Mouse (Mus musculus): Measurements from ENCODE around the gene Gfpt1. TPM values are rescaled to one million over a fixed set of nuclear protein-coding genes. Genes with fewer than 3 reads are reported as not detected.

Gene Gfpt1
- total RNA-seq, 2 experiments from 2014 or later = 32.3 to 32.7 TPM

DNA sequence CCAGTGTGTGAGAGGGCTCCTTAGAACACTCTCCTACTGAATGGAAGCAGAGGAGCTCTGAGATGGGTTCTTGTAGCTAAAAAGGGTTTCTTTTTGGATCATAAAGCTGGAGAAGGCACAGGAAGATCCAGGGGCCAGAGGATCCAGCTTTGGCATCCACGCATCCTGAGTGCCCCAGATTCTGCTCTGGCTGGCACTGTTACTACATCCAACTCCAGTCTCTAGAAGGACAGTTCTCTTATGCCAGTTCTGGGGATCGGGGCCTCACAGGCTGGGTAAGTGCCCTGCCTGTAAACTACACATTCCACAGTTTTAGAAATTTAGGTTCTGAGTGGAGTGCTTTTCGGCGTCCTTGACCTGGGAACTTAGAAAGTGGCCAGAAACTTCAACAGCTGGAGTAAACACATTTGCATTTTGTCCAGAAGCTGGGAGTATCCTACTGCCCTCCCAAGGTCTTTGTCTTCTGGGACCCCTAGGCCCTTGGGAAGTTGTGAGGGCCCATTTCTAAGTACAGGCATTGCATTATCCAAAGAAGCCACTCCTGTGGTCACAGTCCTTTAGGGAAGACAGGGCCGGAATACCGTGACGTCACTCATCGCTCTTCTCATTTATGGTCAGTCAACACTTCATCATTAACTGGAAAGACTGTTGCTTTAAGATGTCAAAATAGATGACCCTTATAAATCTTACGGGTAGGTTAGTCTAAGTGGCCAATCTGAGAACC is 57.8 kb downstream of the Gfpt1 start:
- no peak for DNase-seq (ENCODE audit: low spot score)

DNA sequence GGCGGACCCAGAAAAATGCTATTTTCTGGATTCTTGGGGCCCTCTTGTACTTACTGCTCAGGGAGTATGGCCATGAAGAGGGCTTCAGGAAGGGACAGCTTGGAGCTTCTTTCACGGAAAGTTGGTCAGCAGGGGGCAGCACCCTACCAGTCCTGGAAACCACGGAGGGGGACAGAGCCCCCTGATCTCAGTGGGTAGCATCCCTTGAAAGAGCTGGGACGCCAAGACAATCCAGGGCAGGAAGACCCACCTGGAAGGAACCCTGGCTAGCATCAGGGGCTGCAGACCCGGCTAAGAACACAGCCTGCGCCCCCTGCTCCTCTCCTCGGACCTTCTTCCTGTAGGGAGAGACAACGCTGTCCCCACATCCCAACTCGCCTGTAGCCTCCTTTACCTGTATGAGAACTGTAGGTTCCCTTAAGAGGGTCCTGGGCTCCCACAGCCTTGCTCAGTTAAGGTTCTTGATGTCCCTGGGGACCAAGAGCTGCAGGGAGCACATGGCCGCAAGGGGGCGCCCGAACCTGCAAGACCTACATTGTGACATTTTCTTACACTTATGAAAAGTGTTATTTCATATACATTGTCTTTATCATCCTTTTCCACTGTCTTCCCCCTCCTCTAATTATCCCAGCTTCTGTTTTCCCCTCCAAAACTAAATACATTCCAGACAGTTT is 58.8 kb downstream of the Gfpt1 start:
- peak; percentile 82 for DNase-seq (ENCODE audit: low spot score)

- peak; percentile 17 for DNase-seq (ENCODE audit: low spot score)
Measured at GRCm38 (mm10) chr6:87101955-87102353, 59.3 kb downstream of the Gfpt1 start.

GRCm38 (mm10) chr6:87102421-87102911 is 59.8 kb downstream of the Gfpt1 start:
- peak; percentile 62 for DNase-seq (ENCODE audit: low spot score)

GRCm38 (mm10) chr6:87103314-87103713 is 60.7 kb downstream of the Gfpt1 start:
- DNase-seq (ENCODE audit: low spot score) = no peak

GRCm38 (mm10) chr6:87104123-87104796 is 61.6 kb downstream of the Gfpt1 start, which contains the start of gene D6Ertd527e:
TSS of gene D6Ertd527e (plus strand) at chr6:87104746.
- DNase-seq (ENCODE audit: low spot score) = no peak

DNA sequence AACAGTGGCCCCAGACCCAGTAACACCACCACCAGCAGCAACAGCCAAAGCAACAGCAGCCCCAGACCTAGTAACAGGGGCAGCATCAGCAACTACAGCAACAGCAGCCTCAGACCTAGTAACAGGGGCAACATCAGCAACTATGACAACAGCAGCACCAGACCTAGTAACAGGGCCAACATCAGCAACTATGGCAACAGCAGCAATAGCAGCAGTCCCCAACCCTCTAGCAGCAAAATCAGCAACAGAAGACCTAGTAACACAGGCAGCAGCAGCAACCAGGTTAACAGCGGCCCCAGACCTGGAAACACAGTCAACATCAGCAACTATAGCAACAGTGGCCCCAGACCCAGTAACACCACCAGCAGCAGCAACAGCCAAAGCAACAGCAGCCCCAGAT is 68.8 kb downstream of the Gfpt1 start:
- no peak for DNase-seq (ENCODE audit: low spot score)

GRCm38 (mm10) chr6:87112125-87112524 is 69.5 kb downstream of the Gfpt1 start:
- peak; percentile 54 for DNase-seq (ENCODE audit: low spot score)

GRCm38 (mm10) chr6:87115981-87116380 is 73.3 kb downstream of the Gfpt1 start:
- no peak for DNase-seq (ENCODE audit: low spot score)

DNA sequence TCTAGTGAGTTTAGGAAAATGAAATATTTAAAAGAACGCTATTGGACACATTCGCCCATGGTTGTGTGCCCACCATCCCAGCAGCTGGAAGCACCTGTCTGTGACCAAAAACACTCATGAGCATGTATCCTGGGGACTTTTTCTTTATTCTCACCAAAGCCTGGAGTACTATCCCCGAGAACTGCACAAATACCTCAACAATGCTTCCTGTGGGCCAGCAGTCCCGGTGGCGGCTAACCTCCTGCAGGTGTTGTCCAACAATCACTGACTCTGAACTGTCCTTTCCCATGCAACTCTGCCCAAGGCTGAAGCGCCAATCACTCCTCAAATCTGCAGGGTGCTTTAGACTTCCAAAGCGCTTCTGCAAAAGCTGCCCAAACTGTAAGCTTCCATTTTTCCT is 74.0 kb downstream of the Gfpt1 start:
- no peak for DNase-seq (ENCODE audit: low spot score)

- no peak for DNase-seq (ENCODE audit: low spot score)
Measured at GRCm38 (mm10) chr6:87119066-87119837, 76.6 kb downstream of the Gfpt1 start.

- DNase-seq (ENCODE audit: low spot score) = no peak
Measured at GRCm38 (mm10) chr6:87119975-87120374, 77.3 kb downstream of the Gfpt1 start.

GRCm38 (mm10) chr6:87120661-87121060 is 78.0 kb downstream of the Gfpt1 start:
- DNase-seq (ENCODE audit: low spot score) = no peak

DNA sequence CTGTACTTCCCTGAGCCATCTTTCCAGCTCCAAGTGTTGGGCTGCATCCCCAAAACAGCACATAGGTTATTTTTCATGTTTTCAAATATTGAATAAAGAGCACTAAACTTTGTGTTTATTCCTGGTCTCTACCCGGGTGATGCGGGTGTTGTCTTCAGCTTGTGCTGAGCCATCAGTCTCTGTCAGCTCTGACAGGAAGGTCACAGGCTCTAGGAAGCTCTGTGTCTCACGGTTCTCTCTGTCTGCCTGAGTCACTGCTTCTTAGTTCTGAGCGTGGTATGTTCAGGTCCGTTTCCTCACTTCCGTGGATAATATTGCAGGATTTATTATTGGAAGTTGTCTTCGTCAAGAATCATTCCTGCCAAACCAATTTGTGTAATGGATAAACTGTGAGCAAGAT is 79.3 kb downstream of the Gfpt1 start:
- DNase-seq (ENCODE audit: low spot score) = no peak

DNA sequence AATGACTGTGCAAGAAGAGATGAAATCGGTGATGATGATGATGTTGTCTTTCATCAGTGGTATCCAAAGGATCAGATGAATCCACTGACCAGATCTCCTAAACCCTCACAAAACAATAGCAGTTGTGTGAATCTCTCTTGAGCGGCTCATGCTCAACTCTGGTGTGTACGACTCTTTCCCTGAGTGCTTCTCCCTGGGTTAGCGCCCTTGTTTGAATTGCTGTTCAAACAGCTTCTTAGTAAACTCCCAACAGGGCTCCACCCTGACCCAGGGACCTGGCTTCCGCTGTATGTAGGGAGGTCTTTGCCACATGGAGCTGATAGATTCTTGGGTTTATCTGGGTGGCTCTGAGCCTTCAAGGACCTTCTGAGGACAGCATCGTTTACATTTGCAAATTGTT is 80.8 kb downstream of the Gfpt1 start:
- DNase-seq (ENCODE audit: low spot score) = no peak

GRCm38 (mm10) chr6:87123973-87124372 is 81.3 kb downstream of the Gfpt1 start:
- DNase-seq (ENCODE audit: low spot score) = no peak

- DNase-seq (ENCODE audit: low spot score) = no peak
Measured at GRCm38 (mm10) chr6:87127049-87127753, 84.6 kb downstream of the Gfpt1 start.

GRCm38 (mm10) chr6:87129861-87130260 is 87.2 kb downstream of the Gfpt1 start:
- no peak for DNase-seq (ENCODE audit: low spot score)

GRCm38 (mm10) chr6:87130628-87131027 is 88.0 kb downstream of the Gfpt1 start:
- DNase-seq (ENCODE audit: low spot score) = no peak

DNA sequence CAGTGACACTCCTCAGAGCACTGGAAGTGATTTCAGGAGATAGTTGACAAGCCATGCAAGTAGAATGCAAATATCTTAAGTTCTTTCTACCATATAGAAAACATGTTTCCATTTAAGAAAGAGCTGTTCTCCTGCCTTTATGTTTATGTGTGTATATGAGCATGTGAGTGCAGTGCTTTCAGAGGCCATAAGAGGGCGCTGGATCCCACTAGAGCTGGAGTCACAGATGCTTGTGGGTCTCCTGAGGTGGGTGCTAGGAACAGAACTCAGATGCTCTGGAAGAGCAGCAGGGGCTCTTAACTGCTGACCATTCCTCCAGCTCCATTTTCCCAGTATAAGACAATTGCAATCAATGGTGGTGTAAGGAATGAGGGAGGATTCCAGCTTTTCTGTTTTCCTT is 88.4 kb downstream of the Gfpt1 start:
- no peak for DNase-seq (ENCODE audit: low spot score)

DNA sequence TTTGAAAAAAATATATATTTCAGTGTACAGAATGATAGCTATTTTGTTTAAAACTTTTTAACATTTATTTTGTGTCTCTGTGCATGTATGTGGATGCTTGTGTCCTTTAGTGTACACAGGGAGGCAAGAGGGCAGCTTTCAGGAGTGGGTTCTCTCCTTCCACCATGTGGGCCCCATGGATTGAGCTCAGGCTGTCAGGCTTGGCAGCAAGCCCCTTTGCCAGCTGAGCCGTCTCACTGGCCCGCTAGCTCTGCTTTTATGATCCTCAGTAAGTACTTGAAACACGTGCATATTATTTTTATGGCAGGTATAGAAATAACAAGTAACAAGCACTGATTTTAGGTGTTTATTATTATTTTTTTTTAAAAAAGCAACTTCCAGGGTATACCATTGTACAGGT is 90.9 kb downstream of the Gfpt1 start:
- DNase-seq (ENCODE audit: low spot score) = no peak

Data from gastrocnemius, adult 18-20 months (tissue).